Mouse (Mus musculus) hematopoietic stem cell, adult 5-6 weeks (primary cell): ENCODE data around the gene 4921536K21Rik. TPM values are rescaled to one million over a fixed set of nuclear protein-coding genes. Genes with fewer than 3 reads are reported as not detected.

ENCODE experiments used
- ATAC-seq, 2 experiments: fragments of 125-278 bp in 1 of 2; replicated peaks in 1 of 2; 2 replicates each; pipeline ENCODE4 v1.8.0; 2016 to 2017; ENCODE audit warnings: inconsistent platforms in 2 of 2, mild to moderate bottlenecking in 2 of 2, moderate number of reproducible peaks in 2 of 2, low read depth in 1 of 2, moderate TSS enrichment in 1 of 2; ENCODE audit not compliant: low FRiP score in 2 of 2, poor library complexity in 2 of 2, severe bottlenecking in 2 of 2, insufficient read depth in 1 of 2, low TSS enrichment in 1 of 2
- total RNA-seq: library from RNA; stranded (forward); fragments of 172-1452, 232-1000 nt; gene quantifications from 2 replicates; pipeline ENCODE4 v1.2.3, GENCODE M21; 2017

Gene 4921536K21Rik
- total RNA-seq, 1 experiment from 2014 or later, result not detected

- no peak for ATAC-seq
Observed at GRCm38 (mm10) chr11:3843943-3844734, 50.8 kb downstream of the 4921536K21Rik start.

Other genes starting within 250 kb of the 4921536K21Rik start
- gene Morc2a, start 245.9 kb downstream of the 4921536K21Rik start, total RNA-seq, result 39.3 and 44.2 TPM in 2 replicates
- 0.81 TPM in 1 of 2 replicates, not detected in the other for gene Osbp2, start 31.2 kb downstream of the 4921536K21Rik start, total RNA-seq
- gene Dusp18, start 142 bp upstream of the 4921536K21Rik start, total RNA-seq, result 0.79 and 1.3 TPM in 2 replicates
- 3.3 and 4.1 TPM in 2 replicates for gene Slc35e4, start 19.6 kb upstream of the 4921536K21Rik start, total RNA-seq
- 15.0 and 21.2 TPM in 2 replicates for gene Tcn2, start 37.1 kb upstream of the 4921536K21Rik start, total RNA-seq
- 117 and 128 TPM in 2 replicates for gene Pes1, start 68.9 kb upstream of the 4921536K21Rik start, total RNA-seq
- gene 4930556J24Rik, start 81.7 kb upstream of the 4921536K21Rik start, total RNA-seq, result not detected in 2 replicates
- gene Gal3st1, start 88.5 kb upstream of the 4921536K21Rik start, total RNA-seq, result 0.38 and 2.2 TPM in 2 replicates
- not detected in 2 replicates for gene Sec14l4, start 136.4 kb upstream of the 4921536K21Rik start, total RNA-seq
- not detected in 2 replicates for gene Sec14l3, start 169.7 kb upstream of the 4921536K21Rik start, total RNA-seq
- gene Mtfp1, start 200.3 kb upstream of the 4921536K21Rik start, total RNA-seq, result 5.5 and 15.3 TPM in 2 replicates
- 3.1 and 5.9 TPM in 2 replicates for gene Sec14l2, start 228.3 kb upstream of the 4921536K21Rik start, total RNA-seq
- 13.8 and 28.8 TPM in 2 replicates for gene Rnf215, start 240.1 kb upstream of the 4921536K21Rik start, total RNA-seq